Mouse (Mus musculus) lung, embryonic 14.5 days (tissue): ENCODE data around the gene Ccdc33. TPM values are rescaled to one million over a fixed set of nuclear protein-coding genes. Genes with fewer than 3 reads are reported as not detected.
A peak's percentile ranks its signal among the peaks of the same experiment; 100 is the strongest.

Experiments
- ATAC-seq: fragments of 200-750 bp; cut with Nextera tagmentation; 2 replicates; pipeline ENCODE4 v1.8.0; 2017; ENCODE audit warnings: mild to moderate bottlenecking, moderate TSS enrichment, moderate library complexity; ENCODE audit not compliant: insufficient read depth
- DNase-seq: peaks from one replicate; pipeline ENCODE4 v3.0.0-alpha.2; 2015
- H3K27ac ChIP-seq: fragments of 300-500 bp; sonication (generic); 2 replicates; pipeline ENCODE4 v1.5.1; 2014; ENCODE audit warnings: low read depth, mild to moderate bottlenecking, moderate library complexity
- H3K27me3 ChIP-seq: fragments of 300-500 bp; sonication (generic); 2 replicates; pipeline ENCODE4 v1.6.1; 2014; ENCODE audit warnings: low read length, control low read depth; ENCODE audit not compliant: insufficient read depth
- H3K36me3 ChIP-seq: fragments of 300-500 bp; sonication (generic); 2 replicates; pipeline ENCODE4 v1.6.1; 2014; ENCODE audit warnings: control low read depth; ENCODE audit not compliant: insufficient read depth
- H3K4me1 ChIP-seq: fragments of 300-500 bp; sonication (generic); 2 replicates; pipeline ENCODE4 v1.6.1; 2014; ENCODE audit warnings: antibody characterized with exemption, control low read depth; ENCODE audit not compliant: insufficient read depth
- H3K4me2 ChIP-seq: fragments of 300-500 bp; sonication (generic); 2 replicates; pipeline ENCODE4 v1.6.1; 2014; ENCODE audit warnings: mild to moderate bottlenecking
- H3K4me3 ChIP-seq: fragments of 300-500 bp; sonication (generic); 2 replicates; pipeline ENCODE4 v1.5.1; 2014; ENCODE audit warnings: low read depth, low read length
- H3K9ac ChIP-seq: fragments of 300-500 bp; sonication (generic); 2 replicates; pipeline ENCODE4 v1.6.1; 2014
- H3K9me3 ChIP-seq: fragments of 300-500 bp; sonication (generic); 2 replicates; pipeline ENCODE4 v1.6.1; 2016; ENCODE audit warnings: low read depth, low read length, control low read depth
- CTCF ChIP-seq: IDR thresholded peaks from 2 replicates; pipeline ENCODE4 v1.5.1; 2016; ENCODE audit warnings: antibody characterized with exemption, low read depth
- WGBS: fragments of 180-500 bp; shearing (Covaris S2); extraction: QIAGEN DNeasy Blood & Tissue Kit; methylation state at CpG from one replicate; pipeline ENCODE4 v1.1.7; 2014; 5-methylcytosine and 5-hydroxymethylcytosine counted together
- polyA plus RNA-seq: library from polyadenylated mRNA; unstranded; fragments of >200 nt; fragmentation: Nextera tagmentation; extraction: Ambion mirVana; gene quantifications from 2 replicates; pipeline ENCODE4 v1.2.1, GENCODE M21; 2014

The Ccdc33 gene
- polyA plus RNA-seq, 1 experiment from 2014 or later: not detected

- Histone ChIP-seq H3K27me3 (peaks cover 8% of the 10 kb centered on the region; the same call in 1 of the 2 replicates), H3K27ac (no peak overlapping the region), H3K4me2 (no peak overlapping the region), H3K9me3 (no peaks in the 10 kb centered on the region), H3K36me3 (no peaks in the 10 kb centered on the region), H3K9ac (no peak overlapping the region), H3K4me3 (no peak overlapping the region), H3K4me1 (no peaks in the 10 kb centered on the region)
- no peak for ATAC-seq
- no peak for TF ChIP-seq CTCF
- no peak for DNase-seq
- 52% methylated on average over 4 of the region's 4 CpGs for WGBS
Measured at GRCm38 (mm10) chr9:58040977-58041376, 77.6 kb downstream of the Ccdc33 start.

GRCm38 (mm10) chr9:58038500-58039168 is 80.0 kb downstream of the Ccdc33 start:
- H3K4me1 ChIP-seq: no peaks in the 10 kb centered on the region
- no peak overlapping the region for H3K4me2 ChIP-seq
- no peak overlapping the region for H3K4me3 ChIP-seq
- H3K9me3 ChIP-seq: no peaks in the 10 kb centered on the region
- H3K27ac ChIP-seq: no peak overlapping the region
- peaks cover 8% of the 10 kb centered on the region; the same call in 1 of the 2 replicates for H3K27me3 ChIP-seq
- no peak overlapping the region for H3K9ac ChIP-seq
- WGBS: 30% methylated on average over 19 of the region's 19 CpGs
- ATAC-seq (peak; percentile 80), DNase-seq (peak; percentile 92)
- no peaks in the 10 kb centered on the region for H3K36me3 ChIP-seq
- TF ChIP-seq CTCF: peak; percentile 97

DNA sequence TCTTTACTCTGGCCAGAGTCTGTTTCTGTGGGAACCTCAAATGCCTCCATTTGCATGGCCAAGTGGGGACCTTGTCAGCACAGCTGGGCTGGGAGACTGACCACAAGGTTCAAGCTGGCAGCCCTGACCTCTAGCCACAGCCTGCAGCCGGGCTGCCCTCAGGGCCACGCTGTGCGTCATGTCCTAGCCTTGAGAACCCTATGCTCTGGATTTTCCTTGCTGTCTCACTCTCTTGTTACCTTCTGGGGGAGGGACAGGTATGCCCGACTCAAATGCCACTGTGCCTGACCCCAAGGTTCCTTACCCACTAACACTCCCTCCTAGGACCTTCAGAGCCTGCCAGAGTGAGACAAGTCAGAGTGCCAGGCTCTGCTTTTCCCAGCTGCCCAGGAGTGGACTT is 81.7 kb downstream of the Ccdc33 start:
- no peaks in the 10 kb centered on the region for H3K4me1 ChIP-seq
- H3K9ac ChIP-seq: no peak overlapping the region
- peaks cover 8% of the 10 kb centered on the region; the same call in 1 of the 2 replicates for H3K27me3 ChIP-seq
- H3K4me2 ChIP-seq: no peak overlapping the region
- DNase-seq (no peak), ATAC-seq (no peak)
- no peak overlapping the region for H3K27ac ChIP-seq
- no peaks in the 10 kb centered on the region for H3K36me3 ChIP-seq
- TF ChIP-seq CTCF: no peak
- WGBS: 66% methylated on average over 4 of the region's 4 CpGs
- H3K4me3 ChIP-seq: no peak overlapping the region
- no peaks in the 10 kb centered on the region for H3K9me3 ChIP-seq

- WGBS: 54% methylated on average over 7 of the region's 7 CpGs
- H3K4me2 ChIP-seq: no peak overlapping the region
- no peak overlapping the region for H3K9ac ChIP-seq
- H3K36me3 ChIP-seq: no peaks in the 10 kb centered on the region
- no peak overlapping the region for H3K27ac ChIP-seq
- H3K4me3 ChIP-seq: no peak overlapping the region
- no peak for DNase-seq
- H3K9me3 ChIP-seq: no peaks in the 10 kb centered on the region
- peaks cover 8% of the 10 kb centered on the region; the same call in 1 of the 2 replicates for H3K27me3 ChIP-seq
- H3K4me1 ChIP-seq: no peaks in the 10 kb centered on the region
- no peak for TF ChIP-seq CTCF
- no peak for ATAC-seq
Measured at GRCm38 (mm10) chr9:58035951-58036698, 82.5 kb downstream of the Ccdc33 start.

DNA sequence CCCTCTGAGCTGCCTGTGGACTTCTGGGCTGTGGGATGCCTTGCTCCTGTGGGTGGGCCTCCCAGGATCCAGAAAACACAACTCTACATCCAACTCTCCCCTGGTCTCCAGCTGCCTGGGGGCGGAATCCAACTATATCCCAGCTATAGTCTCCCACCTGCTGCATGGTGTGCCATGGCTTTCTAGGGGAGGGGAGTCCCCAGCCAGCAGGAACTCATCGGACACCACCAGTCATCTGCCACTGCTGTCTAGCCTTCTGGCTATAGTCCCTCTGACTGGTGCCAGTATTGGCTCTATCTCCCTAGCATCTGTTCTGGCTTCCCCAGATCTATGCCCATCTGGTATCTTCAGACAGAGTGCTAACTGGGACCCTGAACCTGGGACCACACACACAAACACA is 83.1 kb downstream of the Ccdc33 start:
- no peak overlapping the region for H3K4me3 ChIP-seq
- H3K36me3 ChIP-seq: no peaks in the 10 kb centered on the region
- no peak for ATAC-seq
- H3K4me2 ChIP-seq: no peak overlapping the region
- WGBS: 50% methylated on average over 2 of the region's 2 CpGs
- TF ChIP-seq CTCF: no peak
- no peak overlapping the region for H3K27ac ChIP-seq
- no peak overlapping the region for H3K9ac ChIP-seq
- H3K4me1 ChIP-seq: no peaks in the 10 kb centered on the region
- peaks cover 8% of the 10 kb centered on the region; the same call in 1 of the 2 replicates for H3K27me3 ChIP-seq
- no peak for DNase-seq
- H3K9me3 ChIP-seq: no peaks in the 10 kb centered on the region

- 56% methylated on average over 5 of the region's 5 CpGs for WGBS
- Histone ChIP-seq H3K9me3 (no peaks in the 10 kb centered on the region), H3K9ac (no peak overlapping the region), H3K4me1 (no peaks in the 10 kb centered on the region), H3K27ac (no peak overlapping the region), H3K4me2 (no peak overlapping the region), H3K36me3 (no peaks in the 10 kb centered on the region), H3K4me3 (no peak overlapping the region), H3K27me3 (no peaks in the 10 kb centered on the region)
- ATAC-seq: no peak
- no peak for TF ChIP-seq CTCF
- DNase-seq: no peak
Measured at GRCm38 (mm10) chr9:58031895-58032294, 86.7 kb downstream of the Ccdc33 start.

GRCm38 (mm10) chr9:58029635-58030034 is 89.0 kb downstream of the Ccdc33 start:
- 76% methylated on average over 6 of the region's 6 CpGs for WGBS
- Histone ChIP-seq H3K4me2 (no peak overlapping the region), H3K9ac (no peak overlapping the region), H3K9me3 (no peaks in the 10 kb centered on the region), H3K4me1 (no peaks in the 10 kb centered on the region), H3K27me3 (no peaks in the 10 kb centered on the region), H3K36me3 (no peaks in the 10 kb centered on the region), H3K4me3 (no peak overlapping the region), H3K27ac (no peak overlapping the region)
- DNase-seq (no peak), ATAC-seq (no peak)
- no peak for TF ChIP-seq CTCF
